Mouse (Mus musculus): ENCODE measurements around the gene Magel2.

- TF ChIP-seq CTCF (IDR thresholded peaks at IDR 0.05; ENCODE audit: low read depth, low read length) = no peak
- no peak for TF ChIP-seq POLR2A (IDR thresholded peaks at IDR 0.05; ENCODE audit: extremely low read depth, insufficient read depth, low read length)
Measured at GRCm38 (mm10) chr7:62377313-62377712, 503 bp downstream of the Magel2 start.
